ENCODE assay signal across 21 mouse cellular contexts in genomic region chr2:43272080-43272479, GRCm38 (mm10).
DNase-seq lines count a peak whose midpoint lies in the region; ATAC-seq and TF ChIP-seq lines count a peak whose summit lies in the region.
"Had no signal": no experiment of that assay in that cellular context is flagged by ENCODE, and none has a peak within 500 bp of the region (broad histone marks: within the 10 kb centered on the region; RNA-seq: fewer than 3 reads in every experiment).

No protein-coding gene starts in this region.

- peak overlapping the region; percentile 5; the same call in 1 of the 2 replicates for H3K4me2 ChIP-seq in hindbrain, embryonic 16.5 days (ENCODE audit: low read length)
- H3K4me2 ChIP-seq in hindbrain, postnatal 0 days (ENCODE audit: low read depth, low read length) = no peak overlapping the region
- H3K4me2 ChIP-seq in forebrain, embryonic 12.5 days = no peak overlapping the region
- 0 out of 2 replicates have a peak overlapping the region, but pooled peaks have one; percentile 3 for H3K4me2 ChIP-seq in forebrain, embryonic 15.5 days (replicated peaks)
- no peak overlapping the region for H3K4me2 ChIP-seq in midbrain, embryonic 14.5 days (ENCODE audit: low read length)
- H3K4me2 ChIP-seq: embryonic facial prominence, embryonic 12.5 days; heart, embryonic 11.5 days; heart, embryonic 15.5 days; hindbrain, embryonic 15.5 days had no signal

- H3K4me1 ChIP-seq in hindbrain, embryonic 16.5 days (ENCODE audit: control insufficient read depth, insufficient read depth, low read depth, low read length) = no peaks in the 10 kb centered on the region
- H3K4me1 ChIP-seq in hindbrain, postnatal 0 days (ENCODE audit: insufficient read depth, low read length) = no peaks in the 10 kb centered on the region
- no peaks in the 10 kb centered on the region for H3K4me1 ChIP-seq in forebrain, embryonic 12.5 days
- peaks cover 7% of the 10 kb centered on the region; the same call in 1 of the 2 replicates for H3K4me1 ChIP-seq in forebrain, embryonic 15.5 days
- no peaks in the 10 kb centered on the region; the same call in 1 of the 2 replicates for H3K4me1 ChIP-seq in midbrain, embryonic 14.5 days (ENCODE audit: control insufficient read depth, insufficient read depth, low read length)
- no peaks in the 10 kb centered on the region for H3K4me1 ChIP-seq in heart, embryonic 10.5 days
- H3K4me1 ChIP-seq in kidney, adult 2 months (ENCODE audit: control insufficient read depth, insufficient read depth, low read length) = no peaks in the 10 kb centered on the region
- H3K4me1 ChIP-seq: embryonic facial prominence, embryonic 12.5 days; heart, embryonic 15.5 days; hindbrain, embryonic 15.5 days had no signal

- no peak overlapping the region for H3K9ac ChIP-seq in hindbrain, embryonic 16.5 days (ENCODE audit: low read depth, low read length)
- H3K9ac ChIP-seq in hindbrain, postnatal 0 days (replicated peaks; ENCODE audit: low read length) = no peak overlapping the region
- no peak overlapping the region for H3K9ac ChIP-seq in forebrain, embryonic 12.5 days
- no peak overlapping the region for H3K9ac ChIP-seq in forebrain, embryonic 15.5 days (replicated peaks)
- H3K9ac ChIP-seq in midbrain, embryonic 14.5 days (replicated peaks; ENCODE audit: low read length) = no peak overlapping the region
- H3K9ac ChIP-seq: embryonic facial prominence, embryonic 12.5 days; heart, embryonic 15.5 days; hindbrain, embryonic 15.5 days had no signal

- no peak for TF ChIP-seq POLR2A in kidney, adult 2 months (IDR thresholded peaks at IDR 0.05; ENCODE audit: low read depth, low read length)

- no peak overlapping the region for H3K4me3 ChIP-seq in hindbrain, embryonic 16.5 days (ENCODE audit: low read length)
- H3K4me3 ChIP-seq in hindbrain, postnatal 0 days (ENCODE audit: low read length) = no peak overlapping the region
- H3K4me3 ChIP-seq in forebrain, embryonic 12.5 days (replicated peaks) = no peak overlapping the region
- H3K4me3 ChIP-seq in forebrain, embryonic 15.5 days = no peak overlapping the region
- H3K4me3 ChIP-seq in midbrain, embryonic 14.5 days (replicated peaks; ENCODE audit: low read depth, low read length) = no peak overlapping the region
- no peak overlapping the region for H3K4me3 ChIP-seq in layer of hippocampus, adult 2 months
- H3K4me3 ChIP-seq in heart, embryonic 10.5 days = no peak overlapping the region
- H3K4me3 ChIP-seq in kidney, adult 2 months (ENCODE audit: insufficient read depth, low read depth, low read length) = no peak overlapping the region
- H3K4me3 ChIP-seq: embryonic facial prominence, embryonic 12.5 days; heart, embryonic 15.5 days; hindbrain, embryonic 15.5 days had no signal

- no peak for TF ChIP-seq CTCF in hindbrain, postnatal 0 days (IDR thresholded peaks at IDR 0.05; ENCODE audit: low read depth)
- TF ChIP-seq CTCF in layer of hippocampus, adult 2 months (conservative IDR thresholded peaks at IDR 0.05) = no peak
- no peak for TF ChIP-seq CTCF in kidney, adult 2 months (conservative IDR thresholded peaks at IDR 0.05; ENCODE audit: insufficient read depth, insufficient read length, low read depth, low read length)

- DNase-seq in hindbrain, postnatal 0 days (ENCODE audit: low spot score) = no peak
- peak; percentile 21 for DNase-seq in midbrain, embryonic 14.5 days
- no peak for DNase-seq in layer of hippocampus, adult 2 months (ENCODE audit: low spot score in 2 of 2)
- DNase-seq in heart, embryonic 10.5 days (ENCODE audit: low spot score) = no peak
- DNase-seq in kidney, adult 2 months = no peak
- DNase-seq: adrenal gland, adult 2 months; adrenal gland, postnatal 25 days; cerebellum, adult 8-10 months; cerebellum, postnatal 14 days; gastrocnemius, postnatal 36 days; heart, postnatal 14 days; kidney, adult 11 months had no signal

- H3K27me3 ChIP-seq in hindbrain, embryonic 16.5 days (replicated peaks; ENCODE audit: control insufficient read depth, insufficient read depth, low read length) = no peaks in the 10 kb centered on the region
- no peaks in the 10 kb centered on the region for H3K27me3 ChIP-seq in hindbrain, postnatal 0 days (ENCODE audit: insufficient read depth, low read length)
- no peaks in the 10 kb centered on the region for H3K27me3 ChIP-seq in forebrain, embryonic 12.5 days
- H3K27me3 ChIP-seq in forebrain, embryonic 15.5 days = no peaks in the 10 kb centered on the region
- H3K27me3 ChIP-seq in midbrain, embryonic 14.5 days (ENCODE audit: control insufficient read depth, insufficient read depth, low read length) = no peaks in the 10 kb centered on the region
- H3K27me3 ChIP-seq in heart, embryonic 10.5 days (ENCODE audit: insufficient read depth, poor library complexity, severe bottlenecking) = no peaks in the 10 kb centered on the region
- H3K27me3 ChIP-seq in kidney, adult 2 months (replicated peaks; ENCODE audit: control insufficient read depth, insufficient read depth, low read length) = no peaks in the 10 kb centered on the region
- H3K27me3 ChIP-seq: CH12.LX; embryonic facial prominence, embryonic 12.5 days; heart, embryonic 15.5 days; hindbrain, embryonic 15.5 days; Patski had no signal

- 43% methylated on average over 9 of the region's 9 CpGs for WGBS in hindbrain, embryonic 16.5 days
- WGBS in hindbrain, postnatal 0 days = 47% methylated on average over 9 of the region's 9 CpGs
- 46% methylated on average over 9 of the region's 9 CpGs for WGBS in forebrain, embryonic 12.5 days
- WGBS in forebrain, embryonic 15.5 days = 18% methylated on average over 9 of the region's 9 CpGs
- 68% methylated on average over 9 of the region's 9 CpGs for WGBS in midbrain, embryonic 14.5 days
- WGBS in heart, embryonic 10.5 days = 80% methylated on average over 9 of the region's 9 CpGs
- WGBS in kidney, adult 2 months = 41% methylated on average over 9 of the region's 9 CpGs

- H3K27ac ChIP-seq in hindbrain, embryonic 16.5 days (ENCODE audit: low read depth, low read length) = no peak overlapping the region
- H3K27ac ChIP-seq in hindbrain, postnatal 0 days = no peak overlapping the region
- H3K27ac ChIP-seq in forebrain, embryonic 12.5 days = no peak overlapping the region
- 0 out of 2 replicates have a peak overlapping the region, but pooled peaks have one; percentile 9 for H3K27ac ChIP-seq in forebrain, embryonic 15.5 days (replicated peaks)
- H3K27ac ChIP-seq in midbrain, embryonic 14.5 days (replicated peaks; ENCODE audit: low read depth, low read length) = no peak overlapping the region
- no peak overlapping the region for H3K27ac ChIP-seq in layer of hippocampus, adult 2 months
- H3K27ac ChIP-seq in heart, embryonic 10.5 days = no peak overlapping the region
- no peak overlapping the region for H3K27ac ChIP-seq in kidney, adult 2 months (ENCODE audit: insufficient read depth, low read depth, low read length)
- H3K27ac ChIP-seq: embryonic facial prominence, embryonic 12.5 days; heart, embryonic 15.5 days; hindbrain, embryonic 15.5 days had no signal

- no peaks in the 10 kb centered on the region for H3K36me3 ChIP-seq in hindbrain, embryonic 16.5 days (ENCODE audit: control insufficient read depth, insufficient read depth, low read length)
- H3K36me3 ChIP-seq in hindbrain, postnatal 0 days (ENCODE audit: insufficient read depth, low read length) = no peaks in the 10 kb centered on the region
- no peaks in the 10 kb centered on the region for H3K36me3 ChIP-seq in forebrain, embryonic 12.5 days (replicated peaks)
- no peaks in the 10 kb centered on the region for H3K36me3 ChIP-seq in forebrain, embryonic 15.5 days
- no peaks in the 10 kb centered on the region for H3K36me3 ChIP-seq in midbrain, embryonic 14.5 days (ENCODE audit: control insufficient read depth, insufficient read depth, low read length)
- H3K36me3 ChIP-seq in heart, embryonic 10.5 days = no peaks in the 10 kb centered on the region
- H3K36me3 ChIP-seq in kidney, adult 2 months (ENCODE audit: control insufficient read depth, insufficient read depth, low read length) = no peaks in the 10 kb centered on the region
- H3K36me3 ChIP-seq: embryonic facial prominence, embryonic 12.5 days; heart, embryonic 15.5 days; hindbrain, embryonic 15.5 days had no signal

- H3K9me3 ChIP-seq in hindbrain, embryonic 16.5 days (ENCODE audit: control insufficient read depth, low read length) = no peaks in the 10 kb centered on the region
- H3K9me3 ChIP-seq in hindbrain, postnatal 0 days (ENCODE audit: low read length) = no peaks in the 10 kb centered on the region
- H3K9me3 ChIP-seq in forebrain, embryonic 12.5 days = no peaks in the 10 kb centered on the region
- H3K9me3 ChIP-seq in forebrain, embryonic 15.5 days = no peaks in the 10 kb centered on the region
- no peaks in the 10 kb centered on the region for H3K9me3 ChIP-seq in midbrain, embryonic 14.5 days (ENCODE audit: control insufficient read depth, low read length)
- no peaks in the 10 kb centered on the region for H3K9me3 ChIP-seq in heart, embryonic 10.5 days
- H3K9me3 ChIP-seq: embryonic facial prominence, embryonic 12.5 days; heart, embryonic 15.5 days; hindbrain, embryonic 15.5 days had no signal

- no peak for ATAC-seq in hindbrain, embryonic 16.5 days
- ATAC-seq in hindbrain, postnatal 0 days = no peak
- peak; percentile 91 for ATAC-seq in forebrain, embryonic 12.5 days (ENCODE audit: low FRiP score)
- ATAC-seq in forebrain, embryonic 15.5 days (replicated peaks) = peak; percentile 75
- no peak for ATAC-seq in midbrain, embryonic 14.5 days (ENCODE audit: low FRiP score, low TSS enrichment)
- ATAC-seq: Patski had no signal

Comparison
In these comparisons a context has a peak if more than half of its experiments do, and no peak if none do; other contexts are left out.
1. H3K4me2 ChIP-seq: peak in hindbrain, embryonic 16.5 days (single experiment) and forebrain, embryonic 15.5 days (single experiment); none in hindbrain, postnatal 0 days (single experiment), forebrain, embryonic 12.5 days (single experiment) and midbrain, embryonic 14.5 days (single experiment).
2. ATAC-seq: peak in forebrain, embryonic 12.5 days (single experiment) and forebrain, embryonic 15.5 days (single experiment); none in hindbrain, embryonic 16.5 days (single experiment), hindbrain, postnatal 0 days (single experiment) and midbrain, embryonic 14.5 days (single experiment).